Mouse (Mus musculus) embryonic facial prominence, embryonic 13.5 days (tissue): ENCODE data around the gene Spryd3. TPM values are rescaled to one million over a fixed set of nuclear protein-coding genes. Genes with fewer than 3 reads are reported as not detected.

Source experiments
- ATAC-seq: fragments of 200-750 bp; cut with Nextera tagmentation; 2 replicates; pipeline ENCODE4 v1.8.0; 2017; ENCODE audit warnings: low read depth; ENCODE audit not compliant: insufficient number of reproducible peaks, insufficient read depth, low FRiP score, low TSS enrichment
- H3K27ac ChIP-seq: fragments of 300-500 bp; sonication (generic); 2 replicates; pipeline ENCODE4 v1.5.1; 2015; ENCODE audit warnings: moderate library complexity, mild to moderate bottlenecking, inconsistent platforms
- H3K27me3 ChIP-seq: fragments of 300-500 bp; sonication (generic); 2 replicates; pipeline ENCODE4 v1.6.1; 2015; ENCODE audit warnings: mild to moderate bottlenecking, inconsistent platforms
- H3K36me3 ChIP-seq: fragments of 300-500 bp; sonication (generic); 2 replicates; pipeline ENCODE4 v1.6.1; 2015; ENCODE audit warnings: mild to moderate bottlenecking, inconsistent platforms
- H3K4me1 ChIP-seq: fragments of 300-500 bp; sonication (generic); 2 replicates; pipeline ENCODE4 v1.6.1; 2015; ENCODE audit warnings: inconsistent platforms
- H3K4me2 ChIP-seq: fragments of 300-500 bp; sonication (generic); 2 replicates; pipeline ENCODE4 v1.6.1; 2015; ENCODE audit warnings: moderate library complexity, mild to moderate bottlenecking, inconsistent platforms
- H3K4me3 ChIP-seq: fragments of 300-500 bp; sonication (generic); 2 replicates; pipeline ENCODE4 v1.5.1; 2015; ENCODE audit warnings: mild to moderate bottlenecking, inconsistent platforms
- H3K9ac ChIP-seq: fragments of 300-500 bp; sonication (generic); 2 replicates; pipeline ENCODE4 v1.6.1; 2015; ENCODE audit warnings: mild to moderate bottlenecking, inconsistent platforms
- H3K9me3 ChIP-seq: fragments of 300-500 bp; sonication (generic); 2 replicates; pipeline ENCODE4 v1.6.1; 2016; ENCODE audit warnings: inconsistent platforms
- WGBS: fragments of 180-500 bp; shearing (Covaris S2); methylation state at CpG from one replicate; pipeline ENCODE4 v1.1.7; 2015; ENCODE audit warnings: mixed read lengths; 5-methylcytosine and 5-hydroxymethylcytosine counted together
- polyA plus RNA-seq: library from polyadenylated mRNA; unstranded; fragments of >200 nt; fragmentation: Nextera tagmentation; extraction: Ambion mirVana; gene quantifications from 2 replicates; pipeline ENCODE4 v1.2.1, GENCODE M21; 2015

The Spryd3 gene
- polyA plus RNA-seq, 1 experiment from 2014 or later, result 21.6 TPM

DNA sequence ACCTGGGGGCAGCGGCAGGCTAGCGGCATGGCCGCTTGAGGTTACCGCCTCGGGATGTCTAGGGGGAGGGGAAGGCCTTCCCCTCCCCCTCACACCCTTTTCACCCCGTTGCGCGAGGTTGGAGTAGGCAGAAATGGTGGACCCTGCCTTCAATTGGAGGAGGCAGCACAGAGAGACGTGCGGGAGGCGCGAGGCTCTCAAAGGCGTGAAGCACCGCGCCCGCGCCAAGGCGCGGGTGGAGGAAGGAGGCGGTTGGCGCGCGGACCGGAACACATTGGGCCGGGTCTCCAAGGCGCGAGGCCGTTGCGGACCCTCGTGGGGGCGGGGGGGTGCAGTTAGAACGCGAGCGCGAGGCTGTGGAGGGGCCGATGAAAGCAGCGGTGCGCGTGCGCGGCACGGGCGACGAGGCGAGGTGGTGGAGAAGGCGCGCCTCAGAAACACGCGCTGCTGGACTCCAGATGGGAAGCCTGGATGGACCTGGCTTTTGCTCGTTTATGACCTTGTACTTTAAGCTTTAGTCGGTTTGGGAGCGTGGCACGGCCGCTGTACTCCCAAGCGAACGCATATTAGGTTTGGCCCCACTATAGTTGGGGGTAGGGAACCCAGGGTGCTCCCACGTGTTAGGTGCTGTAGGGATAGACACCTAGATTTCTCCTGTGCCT is 61.8 kb downstream of the Spryd3 start:
- Histone ChIP-seq H3K9ac (peak overlapping the region; percentile 99), H3K9me3 (no peaks in the 10 kb centered on the region), H3K27ac (peak overlapping the region; percentile 98), H3K4me2 (peak overlapping the region; percentile 88), H3K4me3 (peak overlapping the region; percentile 95), H3K36me3 (no peaks in the 10 kb centered on the region), H3K4me1 (peaks cover 17% of the 10 kb centered on the region), H3K27me3 (no peaks in the 10 kb centered on the region)
- peak; percentile 56 for ATAC-seq
- under 1% methylated on average over 57 of the region's 57 CpGs for WGBS

DNA sequence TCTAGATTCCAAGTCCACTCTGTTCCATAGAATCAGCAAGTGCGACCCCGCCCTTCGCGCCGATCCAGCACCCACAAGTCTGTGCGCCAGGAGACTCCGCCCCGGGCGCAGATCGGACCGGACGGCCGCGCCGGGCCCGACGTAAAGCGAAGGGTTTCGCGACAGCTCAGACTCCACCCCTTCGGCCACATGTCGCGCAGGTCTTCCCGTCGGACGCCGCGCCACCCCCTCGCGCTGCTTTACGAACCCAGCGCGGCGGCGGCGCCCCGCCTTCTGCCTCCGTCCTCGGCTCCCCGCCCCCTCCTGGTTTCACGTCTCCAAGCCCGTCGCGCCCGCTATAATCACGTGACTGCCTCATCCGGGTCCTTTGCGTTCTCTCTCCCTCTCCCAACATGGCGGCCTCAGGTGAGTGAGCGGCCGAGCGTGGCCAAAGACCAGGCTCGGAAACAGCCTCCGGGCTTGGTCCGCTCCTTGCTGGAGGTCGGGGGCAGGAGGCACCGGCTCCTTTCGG is 62.4 kb downstream of the Spryd3 start, which contains the start of gene Eif4b:
Gene Eif4b, plus strand, starts transcription at position 215 of the 511 bp plus-strand sequence.
- under 1% methylated on average over 58 of the region's 58 CpGs for WGBS
- Histone ChIP-seq H3K27me3 (no peaks in the 10 kb centered on the region), H3K9me3 (no peaks in the 10 kb centered on the region), H3K9ac (peak within 1 kb of the TSS; percentile 99), H3K27ac (peak within 1 kb of the TSS; percentile 98), H3K36me3 (no peaks in the 10 kb centered on the region), H3K4me2 (peak within 1 kb of the TSS; percentile 88), H3K4me3 (peak within 1 kb of the TSS; percentile 95), H3K4me1 (peaks cover 17% of the 10 kb centered on the region)
- peak; percentile 88 for ATAC-seq

DNA sequence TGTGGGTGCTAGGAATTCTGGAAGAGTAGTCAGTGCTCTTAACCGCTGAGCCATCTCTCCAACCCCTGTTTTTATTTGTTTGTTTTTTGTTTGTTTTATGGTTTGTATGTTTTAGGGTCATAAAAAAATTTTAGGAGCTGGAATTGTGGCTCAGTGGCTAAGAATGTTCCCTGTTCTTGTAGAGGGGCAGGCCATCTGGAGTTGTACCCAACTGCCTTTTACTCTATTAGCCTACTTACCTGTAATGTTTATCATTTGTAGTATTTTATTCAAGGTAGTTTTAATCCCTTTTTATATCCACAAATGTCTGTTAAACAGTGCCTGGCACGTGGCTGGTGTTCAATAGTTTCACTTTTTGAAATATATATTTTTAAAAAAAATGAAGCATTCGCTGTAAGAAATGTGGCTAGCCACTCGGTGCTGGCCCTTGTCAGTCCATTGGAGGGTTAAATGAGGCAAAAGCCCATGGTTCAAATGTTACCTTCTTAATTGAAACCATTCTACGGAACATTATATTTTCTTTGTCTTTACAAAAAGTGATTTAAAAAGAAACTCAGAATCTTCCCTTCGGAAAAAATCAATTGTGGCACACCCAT is 63.0 kb downstream of the Spryd3 start:
- peak overlapping the region; percentile 99; the same call in 1 of the 2 replicates for H3K9ac ChIP-seq
- H3K4me3 ChIP-seq, result peak overlapping the region; percentile 95
- WGBS, result 16% methylated on average over 6 of the region's 6 CpGs
- no peak for ATAC-seq
- H3K36me3 ChIP-seq, result no peaks in the 10 kb centered on the region
- H3K4me2 ChIP-seq, result peak overlapping the region; percentile 88
- peaks cover 17% of the 10 kb centered on the region for H3K4me1 ChIP-seq
- H3K9me3 ChIP-seq, result no peaks in the 10 kb centered on the region
- H3K27ac ChIP-seq, result 0 out of 2 replicates have a peak overlapping the region, but pooled peaks have one; percentile 8
- H3K27me3 ChIP-seq, result no peaks in the 10 kb centered on the region

DNA sequence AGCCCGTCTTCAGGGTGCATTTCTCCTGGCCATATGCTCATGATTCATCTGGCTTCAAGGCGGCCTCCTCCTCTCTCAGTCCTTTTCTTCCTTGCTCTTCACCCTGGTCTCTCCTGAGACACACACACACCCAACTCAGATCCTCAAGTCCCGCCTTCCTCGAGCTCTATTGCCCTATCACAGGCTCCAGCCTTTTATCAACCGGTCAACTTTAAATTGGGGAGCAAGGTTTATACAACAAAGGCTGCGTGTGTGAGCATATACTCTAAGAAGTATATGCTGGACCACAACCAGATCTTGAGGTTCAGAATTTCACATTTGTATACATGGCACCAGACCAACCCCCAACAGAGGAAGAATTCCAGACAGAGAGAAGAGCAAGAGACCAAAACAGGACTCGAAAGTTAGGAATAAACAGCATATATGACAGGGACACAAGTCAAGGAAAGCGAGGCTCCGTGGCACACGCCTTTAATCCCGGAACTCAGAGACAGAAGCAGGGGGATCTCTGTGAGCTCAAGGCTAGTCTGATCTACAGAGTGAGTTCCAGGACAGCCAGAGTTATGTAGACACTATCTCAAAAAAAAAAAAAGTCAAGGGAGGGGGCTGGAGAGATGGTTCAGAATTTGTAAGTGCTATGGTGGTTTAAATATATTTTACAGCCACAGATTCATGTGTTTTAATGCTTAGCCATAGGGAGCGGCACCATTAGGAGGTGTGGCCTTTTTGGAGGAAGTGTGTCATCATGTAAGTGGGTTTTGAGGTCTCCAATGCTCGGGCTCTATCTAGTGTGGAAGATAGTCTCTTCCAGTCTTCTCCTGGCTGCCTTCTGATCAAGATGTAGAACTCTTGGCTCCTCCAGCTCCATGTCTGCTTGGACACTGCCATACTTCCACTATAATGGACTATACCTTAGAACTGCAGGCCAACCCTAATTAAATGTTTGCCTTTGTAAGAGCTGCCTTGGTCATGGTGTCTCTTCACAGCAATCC is 65.3 kb downstream of the Spryd3 start:
- peaks cover 15% of the 10 kb centered on the region for H3K4me1 ChIP-seq
- no peak overlapping the region for H3K9ac ChIP-seq
- H3K36me3 ChIP-seq, result no peaks in the 10 kb centered on the region
- H3K27me3 ChIP-seq, result peaks cover 12% of the 10 kb centered on the region
- H3K4me2 ChIP-seq, result no peak overlapping the region
- no peak overlapping the region for H3K4me3 ChIP-seq
- no peak for ATAC-seq
- WGBS, result 75% methylated on average over 13 of the region's 13 CpGs
- no peak overlapping the region for H3K27ac ChIP-seq
- no peaks in the 10 kb centered on the region for H3K9me3 ChIP-seq

Other genes with a start within 250 kb of the Spryd3 start
- 0.40 and 0.56 TPM in 2 replicates for gene Krt76, start 243.3 kb downstream of the Spryd3 start, polyA plus RNA-seq
- gene Krt4, start 211.5 kb downstream of the Spryd3 start, polyA plus RNA-seq, result 2.2 and 2.4 TPM in 2 replicates
- gene Krt79, start 195.9 kb downstream of the Spryd3 start, polyA plus RNA-seq, result 16.1 and 16.5 TPM in 2 replicates
- gene Krt78, start 181.9 kb downstream of the Spryd3 start, polyA plus RNA-seq, result 0.22 and 0.35 TPM in 2 replicates
- 38.6 and 86.0 TPM in 2 replicates for gene Krt8, start 131.8 kb downstream of the Spryd3 start, polyA plus RNA-seq
- 36.0 and 58.9 TPM in 2 replicates for gene Krt18, start 108.1 kb downstream of the Spryd3 start, polyA plus RNA-seq
- gene Eif4b, start 62.5 kb downstream of the Spryd3 start, polyA plus RNA-seq, result 120 and 129 TPM in 2 replicates
- 40.1 and 49.3 TPM in 2 replicates for gene Tns2, start 35.8 kb downstream of the Spryd3 start, polyA plus RNA-seq
- gene Igfbp6, start 8.1 kb upstream of the Spryd3 start, polyA plus RNA-seq, result 1.1 and 1.9 TPM in 2 replicates
- gene Soat2, start 14.3 kb upstream of the Spryd3 start, polyA plus RNA-seq, result 0.88 TPM in 1 of 2 replicates, not detected in the other
- 82.4 and 86.3 TPM in 2 replicates for gene Zfp740, start 67.0 kb upstream of the Spryd3 start, polyA plus RNA-seq
- gene Csad, start 68.5 kb upstream of the Spryd3 start, polyA plus RNA-seq, result 89.6 and 102 TPM in 2 replicates
- 3.0 and 3.3 TPM in 2 replicates for gene Itgb7, start 95.7 kb upstream of the Spryd3 start, polyA plus RNA-seq
- gene Rarg, start 121.3 kb upstream of the Spryd3 start, polyA plus RNA-seq, result 135 and 143 TPM in 2 replicates
- 1.9 and 2.3 TPM in 2 replicates for gene Gm9918, start 134.3 kb upstream of the Spryd3 start, polyA plus RNA-seq
- gene Mfsd5, start 143.2 kb upstream of the Spryd3 start, polyA plus RNA-seq, result 60.3 and 67.3 TPM in 2 replicates
- gene Espl1, start 160.0 kb upstream of the Spryd3 start, polyA plus RNA-seq, result 25.3 and 26.4 TPM in 2 replicates
- gene Pfdn5, start 189.9 kb upstream of the Spryd3 start, polyA plus RNA-seq, result 458 and 502 TPM in 2 replicates
- 109 TPM in 2 replicates for gene Myg1, start 195.5 kb upstream of the Spryd3 start, polyA plus RNA-seq
- 72.9 and 80.6 TPM in 2 replicates for gene Aaas, start 214.5 kb upstream of the Spryd3 start, polyA plus RNA-seq
- 24.1 and 32.7 TPM in 2 replicates for gene Sp7, start 230.9 kb upstream of the Spryd3 start, polyA plus RNA-seq